Mouse (Mus musculus) small intestine, adult 2 months (tissue): ENCODE data around the gene Klf7.

Experiments
- CTCF ChIP-seq: fragments of 200-500 bp; IDR thresholded peaks from 2 replicates; pipeline ENCODE4 v1.5.1; 2012; ENCODE audit warnings: low read depth, mild to moderate bottlenecking, control low read depth, inconsistent platforms, low read length, moderate library complexity, mixed read lengths; ENCODE audit not compliant: insufficient replicate concordance, insufficient read length; ENCODE audit errors: extremely low read depth
- POLR2A ChIP-seq: fragments of 200-500 bp; IDR thresholded peaks from 2 replicates; pipeline ENCODE4 v1.6.1; 2012; ENCODE audit warnings: low read depth, mild to moderate bottlenecking, control low read depth, inconsistent platforms, low read length, moderate library complexity

DNA sequence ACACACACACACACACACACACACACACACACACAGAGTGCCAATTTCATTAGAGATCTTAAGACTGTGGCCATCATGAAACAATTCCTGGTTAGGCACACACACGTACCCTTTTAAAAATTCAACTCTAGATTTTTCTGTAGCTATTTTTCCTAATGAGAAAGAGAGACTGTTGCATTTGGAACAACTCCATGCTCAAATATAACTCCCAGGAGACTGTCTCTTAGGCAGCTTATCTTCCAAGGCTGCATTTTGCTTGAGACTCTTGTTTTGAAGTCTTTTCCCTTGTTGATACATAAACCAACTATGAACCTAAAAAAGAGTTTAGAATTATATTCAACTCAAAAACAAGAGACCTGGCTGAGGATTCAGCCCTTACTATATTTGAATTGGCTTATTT is 108.0 kb downstream of the Klf7 start:
- TF ChIP-seq POLR2A (no peak), CTCF (no peak)
